Mouse (Mus musculus) neural tube, embryonic 13.5 days (tissue): ENCODE results near the gene Olfr969. TPM values are rescaled to one million over a fixed set of nuclear protein-coding genes. Genes with fewer than 3 reads are reported as not detected.
"Not testable (repeated sequence)": the region's sequence is repeated elsewhere in the genome, so short reads cannot be mapped to it uniquely, and the experiment has no call there.

Experiments
- ATAC-seq: fragments of 200-750 bp; cut with Nextera tagmentation; 2 replicates; pipeline ENCODE4 v1.8.0; 2017; ENCODE audit warnings: low read depth, mild to moderate bottlenecking, moderate TSS enrichment, moderate library complexity
- H3K27ac ChIP-seq: fragments of 300-500 bp; sonication (generic); replicated peaks from 2 replicates; pipeline ENCODE4 v1.5.1; 2015; ENCODE audit warnings: moderate library complexity, mild to moderate bottlenecking, inconsistent platforms
- H3K27me3 ChIP-seq: fragments of 300-500 bp; sonication (generic); 2 replicates; pipeline ENCODE4 v1.6.1; 2015; ENCODE audit warnings: mild to moderate bottlenecking, inconsistent platforms
- H3K36me3 ChIP-seq: fragments of 300-500 bp; sonication (generic); 2 replicates; pipeline ENCODE4 v1.6.1; 2015; ENCODE audit warnings: mild to moderate bottlenecking, inconsistent platforms
- H3K4me1 ChIP-seq: fragments of 300-500 bp; sonication (generic); replicated peaks from 2 replicates; pipeline ENCODE4 v1.6.1; 2015; ENCODE audit warnings: inconsistent platforms
- H3K4me2 ChIP-seq: fragments of 300-500 bp; sonication (generic); 2 replicates; pipeline ENCODE4 v1.6.1; 2015; ENCODE audit warnings: inconsistent platforms, mild to moderate bottlenecking, moderate library complexity
- H3K4me3 ChIP-seq: fragments of 300-500 bp; sonication (generic); 2 replicates; pipeline ENCODE4 v1.5.1; 2015; ENCODE audit warnings: mild to moderate bottlenecking, inconsistent platforms
- H3K9ac ChIP-seq: fragments of 300-500 bp; sonication (generic); 2 replicates; pipeline ENCODE4 v1.6.1; 2015; ENCODE audit warnings: moderate library complexity, mild to moderate bottlenecking, inconsistent platforms
- H3K9me3 ChIP-seq: fragments of 300-500 bp; sonication (generic); 2 replicates; pipeline ENCODE4 v1.6.1; 2016; ENCODE audit warnings: inconsistent platforms
- WGBS: fragments of 180-500 bp; shearing (Covaris S2); methylation state at CpG from one replicate; pipeline ENCODE4 v1.1.7; 2015; 5-methylcytosine and 5-hydroxymethylcytosine counted together
- polyA plus RNA-seq: library from polyadenylated mRNA; unstranded; fragments of >200 nt; fragmentation: Nextera tagmentation; extraction: Ambion mirVana; gene quantifications from 2 replicates; pipeline ENCODE4 v1.2.1, GENCODE M21; 2015

The Olfr969 gene
- polyA plus RNA-seq: not detected in 2 replicates

- H3K36me3 ChIP-seq: no peaks in the 10 kb centered on the region
- H3K9ac ChIP-seq: no peak within 1 kb of the TSS
- no peaks in the 10 kb centered on the region for H3K4me1 ChIP-seq
- no peaks in the 10 kb centered on the region for H3K9me3 ChIP-seq
- H3K27ac ChIP-seq: no peak within 1 kb of the TSS
- 0 out of 2 replicates have a peak, but pooled peaks have one; percentile 50 for ATAC-seq
- WGBS: 48% methylated on average over 2 of the region's 2 CpGs
- H3K27me3 ChIP-seq: no peaks in the 10 kb centered on the region
- H3K4me3 ChIP-seq: no peak within 1 kb of the TSS
- H3K4me2 ChIP-seq: no peak within 1 kb of the TSS
Measured at GRCm38 (mm10) chr9:39790558-39790957, at the start of gene Olfr969. TSS of gene Olfr969 (plus strand) at chr9:39790945.

- H3K27ac ChIP-seq: no peak within 1 kb of the TSS
- H3K36me3 ChIP-seq: no peaks in the 10 kb centered on the region
- ATAC-seq: no peak
- H3K9ac ChIP-seq: no peak within 1 kb of the TSS
- H3K9me3 ChIP-seq: no peaks in the 10 kb centered on the region
- H3K4me3 ChIP-seq: no peak within 1 kb of the TSS
- no peaks in the 10 kb centered on the region for H3K27me3 ChIP-seq
- H3K4me2 ChIP-seq: no peak within 1 kb of the TSS
- no peaks in the 10 kb centered on the region for H3K4me1 ChIP-seq
Measured at GRCm38 (mm10) chr9:39745949-39746348, 44.8 kb upstream of the Olfr969 start, which contains the start of gene Olfr967. TSS of gene Olfr967 (plus strand) at chr9:39746249.

- H3K27me3 ChIP-seq: no peaks in the 10 kb centered on the region
- ATAC-seq: no peak
- no peaks in the 10 kb centered on the region for H3K36me3 ChIP-seq
- WGBS: 82% methylated on average over 1 of the region's 1 CpGs
- H3K27ac ChIP-seq: no peak overlapping the region
- no peaks in the 10 kb centered on the region for H3K4me1 ChIP-seq
- no peak overlapping the region for H3K4me2 ChIP-seq
- H3K9ac ChIP-seq: no peak overlapping the region
- H3K9me3 ChIP-seq: no peaks in the 10 kb centered on the region
- H3K4me3 ChIP-seq: no peak overlapping the region
Measured at GRCm38 (mm10) chr9:39746428-39746827, 44.3 kb upstream of the Olfr969 start.

DNA sequence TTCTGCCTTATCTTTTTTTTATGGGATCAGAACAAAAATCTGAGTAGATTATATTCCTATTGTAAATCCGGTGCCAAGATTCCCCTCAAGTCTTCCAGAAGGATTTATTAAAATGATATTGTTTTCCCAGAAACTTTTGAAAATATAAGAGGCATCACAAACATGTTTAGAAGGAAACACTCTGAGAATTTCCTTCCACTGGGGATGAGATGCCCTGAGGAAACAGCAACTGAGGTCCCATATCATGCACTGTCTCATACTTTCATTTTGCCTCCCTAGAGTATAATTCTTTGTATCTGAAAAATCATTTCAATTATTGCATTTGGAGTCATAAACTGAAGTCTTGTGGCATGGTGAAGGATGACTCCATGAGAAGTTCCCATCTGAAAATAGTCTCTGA is 7.6 kb upstream of the Olfr969 start, which contains the start of gene Olfr968:
TSS of gene Olfr968 (minus strand) at position 101 of the 400 bp plus-strand sequence.
- H3K4me1 ChIP-seq: no peaks in the 10 kb centered on the region

DNA sequence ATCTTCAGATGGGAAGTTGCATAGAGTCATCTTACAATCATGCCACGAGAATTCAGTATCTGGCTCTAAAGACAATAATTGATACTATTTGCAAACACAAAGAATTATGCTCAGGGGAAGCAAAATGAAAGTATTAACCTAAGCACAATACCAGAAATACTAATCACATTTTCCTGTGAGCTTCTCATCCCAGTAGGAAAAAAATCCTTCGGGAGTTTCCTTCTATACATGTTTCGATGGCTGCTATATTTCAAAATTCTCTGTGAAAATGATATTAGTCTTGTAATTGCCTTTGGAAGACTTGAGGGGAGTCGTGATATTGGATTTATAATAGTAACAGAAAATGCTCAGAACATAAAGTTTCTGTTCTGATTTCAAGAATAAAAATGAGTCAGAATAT is 17.8 kb downstream of the Olfr969 start, which contains the start of gene Olfr970:
TSS of gene Olfr970 (plus strand) at position 301 of the 400 bp plus-strand sequence.
- 70% methylated on average over 4 of the region's 4 CpGs for WGBS
- no peak within 1 kb of the TSS for H3K9ac ChIP-seq
- H3K27me3 ChIP-seq: no peaks in the 10 kb centered on the region
- H3K4me2 ChIP-seq: no peak within 1 kb of the TSS
- no peaks in the 10 kb centered on the region for H3K36me3 ChIP-seq
- no peaks in the 10 kb centered on the region for H3K4me1 ChIP-seq
- no peak within 1 kb of the TSS for H3K27ac ChIP-seq
- H3K4me3 ChIP-seq: no peak within 1 kb of the TSS
- H3K9me3 ChIP-seq: no peaks in the 10 kb centered on the region
- no peak for ATAC-seq

More for the DNA sequence above, 7.6 kb upstream of the Olfr969 start, which contains the start of gene Olfr968:
- Histone ChIP-seq H3K9me3 (no peaks in the 10 kb centered on the region), H3K4me2 (no peak within 1 kb of the TSS), H3K27ac (no peak within 1 kb of the TSS), H3K36me3 (no peaks in the 10 kb centered on the region), H3K9ac (no peak within 1 kb of the TSS), H3K4me3 (no peak within 1 kb of the TSS), H3K27me3 (no peaks in the 10 kb centered on the region)
- WGBS: 86% methylated on average over 1 of the region's 1 CpGs
- no peak for ATAC-seq

GRCm38 (mm10) chr9:39836576-39836975 is 45.8 kb downstream of the Olfr969 start, which contains the start of gene Olfr971:
TSS of gene Olfr971 (plus strand) at chr9:39836876.
- H3K9ac ChIP-seq, H3K9me3 ChIP-seq, H3K4me3 ChIP-seq, H3K4me1 ChIP-seq, H3K27me3 ChIP-seq, H3K4me2 ChIP-seq, H3K36me3 ChIP-seq, H3K27ac ChIP-seq, ATAC-seq: not testable (repeated sequence)
- WGBS: 90% methylated on average over 2 of the region's 2 CpGs

Other genes starting within 250 kb of the Olfr969 start
- gene Olfr958, start 236.9 kb upstream of the Olfr969 start, polyA plus RNA-seq: not detected in 2 replicates
- gene Olfr959, start 215.4 kb upstream of the Olfr969 start, polyA plus RNA-seq: not detected in 2 replicates
- 60.0 and 67.7 TPM in 2 replicates for gene AW551984, start 186.5 kb upstream of the Olfr969 start, polyA plus RNA-seq
- gene Olfr148, start 180.3 kb upstream of the Olfr969 start, polyA plus RNA-seq: not detected in 2 replicates
- not detected in 2 replicates for gene Olfr960, start 169.6 kb upstream of the Olfr969 start, polyA plus RNA-seq
- not detected in 2 replicates for gene Olfr961, start 145.9 kb upstream of the Olfr969 start, polyA plus RNA-seq
- gene Olfr963, start 123.7 kb upstream of the Olfr969 start, polyA plus RNA-seq: not detected in 2 replicates
- not detected in 2 replicates for gene Olfr149, start 83.8 kb upstream of the Olfr969 start, polyA plus RNA-seq
- gene Olfr965, start 79.6 kb upstream of the Olfr969 start, polyA plus RNA-seq: not detected in 2 replicates
- gene Olfr150, start 60.0 kb upstream of the Olfr969 start, polyA plus RNA-seq: not detected in 2 replicates
- gene Olfr967, start 44.7 kb upstream of the Olfr969 start, polyA plus RNA-seq: not detected in 2 replicates
- not detected in 2 replicates for gene Olfr968, start 7.7 kb upstream of the Olfr969 start, polyA plus RNA-seq
- gene Olfr970, start 17.9 kb downstream of the Olfr969 start, polyA plus RNA-seq: not detected in 2 replicates
- not detected in 2 replicates for gene Olfr971, start 45.9 kb downstream of the Olfr969 start, polyA plus RNA-seq
- gene Olfr972, start 75.5 kb downstream of the Olfr969 start, polyA plus RNA-seq: not detected in 2 replicates
- not detected in 2 replicates for gene Olfr229, start 116.4 kb downstream of the Olfr969 start, polyA plus RNA-seq
- gene Olfr974, start 146.6 kb downstream of the Olfr969 start, polyA plus RNA-seq: not detected in 2 replicates
- not detected in 2 replicates for gene Olfr975, start 161.1 kb downstream of the Olfr969 start, polyA plus RNA-seq
- gene Olfr976, start 170.2 kb downstream of the Olfr969 start, polyA plus RNA-seq: not detected in 2 replicates
- not detected in 2 replicates for gene Olfr978, start 201.2 kb downstream of the Olfr969 start, polyA plus RNA-seq
- gene Olfr979, start 212.5 kb downstream of the Olfr969 start, polyA plus RNA-seq: not detected in 2 replicates
- not detected in 2 replicates for gene Olfr980, start 218.6 kb downstream of the Olfr969 start, polyA plus RNA-seq
- not detected in 2 replicates for gene Olfr981, start 230.5 kb downstream of the Olfr969 start, polyA plus RNA-seq